Mouse (Mus musculus): Measurements from ENCODE around the gene Slc16a14.

Slc16a14 gene

GRCm38 (mm10) chr1:84864645-84865044 lies 70.3 kb downstream of the Slc16a14 start:
- no peak for DNase-seq

GRCm38 (mm10) chr1:84861255-84861630 lies 73.7 kb downstream of the Slc16a14 start:
- DNase-seq, result no peak

- peak; percentile 32 for DNase-seq
These were observed 74.3 kb downstream of the Slc16a14 start for GRCm38 (mm10) chr1:84860360-84861254.

- DNase-seq, result no peak
These were observed 75.3 kb downstream of the Slc16a14 start for GRCm38 (mm10) chr1:84859597-84859996.
